In the genomic region with DNA sequence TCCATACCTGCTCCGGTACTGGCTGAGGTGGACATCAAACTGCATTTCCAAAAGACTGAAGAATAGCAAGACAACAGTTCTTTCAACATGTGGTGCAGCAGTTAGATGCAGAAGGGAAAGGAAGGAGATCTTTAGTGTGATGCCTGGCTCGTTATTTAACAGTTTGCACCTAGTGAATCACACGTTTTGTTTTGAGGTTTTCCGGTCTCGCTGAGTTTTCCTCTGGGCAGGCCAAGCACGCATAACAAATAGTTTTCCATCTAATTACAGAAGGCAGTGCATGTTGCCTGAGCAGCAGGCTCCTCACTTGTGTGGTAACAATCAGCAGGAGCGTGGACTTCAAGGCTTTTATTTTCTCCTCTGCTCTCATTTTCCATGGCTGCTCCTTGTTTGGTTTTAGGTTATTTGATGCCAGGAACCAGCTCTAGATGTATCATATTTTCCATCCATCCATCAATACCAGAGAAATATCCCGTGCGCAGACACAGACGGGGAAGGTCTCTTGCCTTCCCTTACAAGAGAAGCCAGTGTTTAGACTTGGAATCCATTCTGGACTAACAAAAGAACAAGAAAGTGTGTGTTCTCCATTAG, we compare ENCODE assay signal across 18 mouse cellular contexts.
DNase-seq lines count a peak whose midpoint lies in the region; ATAC-seq and TF ChIP-seq lines count a peak whose summit lies in the region.
"Had no signal": no experiment of that assay in that cellular context is flagged by ENCODE, and none has a peak within 500 bp of the region (broad histone marks: within the 10 kb centered on the region; RNA-seq: fewer than 3 reads in every experiment).

No protein-coding gene starts in this region.

- TF ChIP-seq EP300 in liver, embryonic 14.5 days (IDR thresholded peaks at IDR 0.05; ENCODE audit: low read depth): no peak

- no peak overlapping the region for H3K4me3 ChIP-seq in embryonic facial prominence, embryonic 14.5 days (ENCODE audit: low read depth, low read length)
- no peak overlapping the region; a peak in 1 of 4 replicates for H3K4me3 ChIP-seq in liver, embryonic 14.5 days (ENCODE audit: insufficient read depth in 1 of 2, low read depth in 2 of 2, low read length in 2 of 2)
- H3K4me3 ChIP-seq: heart, adult 2 months; hindbrain, embryonic 15.5 days; layer of hippocampus, adult 2 months; myocyte had no signal

- no peak overlapping the region for H3K4me2 ChIP-seq in embryonic facial prominence, embryonic 14.5 days (ENCODE audit: low read depth, low read length)
- H3K4me2 ChIP-seq in liver, embryonic 14.5 days (ENCODE audit: low read depth): peak overlapping the region; percentile 17
- H3K4me2 ChIP-seq: hindbrain, embryonic 15.5 days; midbrain, embryonic 11.5 days had no signal

- H3K4me1 ChIP-seq in embryonic facial prominence, embryonic 14.5 days (ENCODE audit: control insufficient read depth, insufficient read depth, low read length): peaks cover 10% of the 10 kb centered on the region
- H3K4me1 ChIP-seq in liver, embryonic 14.5 days (replicated peaks; ENCODE audit: control insufficient read depth in 2 of 2, insufficient read depth in 2 of 2, low read length in 1 of 2): peaks cover 0 to 9% of the 10 kb centered on the region in 2 experiments; a peak in 2 of 4 replicates

- 42% methylated on average over 10 of the region's 10 CpGs for WGBS in embryonic facial prominence, embryonic 14.5 days
- WGBS in liver, embryonic 14.5 days (ENCODE audit: insufficient replicate concordance): 58% methylated on average over 10 of the region's 10 CpGs

- no peak for ATAC-seq in embryonic facial prominence, embryonic 14.5 days (ENCODE audit: low read depth)
- no peak for ATAC-seq in liver, embryonic 14.5 days (ENCODE audit: insufficient read depth)
- ATAC-seq in activated CD4-positive, CD25-positive, alpha-beta regulatory T cell, adult 4 months: no peak
- ATAC-seq in granulocyte monocyte progenitor cell, adult 5-6 weeks (replicated peaks; ENCODE audit: poor library complexity, severe bottlenecking): no peak

- peak; percentile 81 for DNase-seq in heart, adult 11 months
- no peak for DNase-seq in heart, postnatal 25 days (ENCODE audit: low spot score)
- DNase-seq in 416B (ENCODE audit: low read depth): peak; percentile 58
- DNase-seq in embryonic facial prominence, embryonic 14.5 days (ENCODE audit: low spot score): peak; percentile 53
- DNase-seq in liver, embryonic 14.5 days (ENCODE audit: low read depth in 3 of 3, low spot score in 3 of 3): no peak
- DNase-seq: adrenal gland, adult 2 months; B cell, adult 2 months; cerebellum, adult 9-10 months; heart, adult 2 months; lung, adult 2 months; lung, postnatal 4 days; thymus, postnatal 36 days had no signal

- peak overlapping the region; percentile 11; the same call in 1 of the 2 replicates for H3K27ac ChIP-seq in embryonic facial prominence, embryonic 14.5 days (replicated peaks; ENCODE audit: low read depth, low read length)
- no peak overlapping the region for H3K27ac ChIP-seq in liver, embryonic 14.5 days
- H3K27ac ChIP-seq: heart, adult 2 months; hindbrain, embryonic 15.5 days; layer of hippocampus, adult 2 months had no signal

- no peaks in the 10 kb centered on the region for H3K36me3 ChIP-seq in embryonic facial prominence, embryonic 14.5 days (ENCODE audit: control insufficient read depth, insufficient read depth, low read length)
- H3K36me3 ChIP-seq in liver, embryonic 14.5 days (replicated peaks; ENCODE audit: control insufficient read depth, insufficient read depth, low read depth): no peaks in the 10 kb centered on the region
- H3K36me3 ChIP-seq: hindbrain, embryonic 15.5 days had no signal

- no peak overlapping the region for H3K9ac ChIP-seq in embryonic facial prominence, embryonic 14.5 days (ENCODE audit: low read depth, low read length)
- no peak overlapping the region for H3K9ac ChIP-seq in liver, embryonic 14.5 days (replicated peaks)
- H3K9ac ChIP-seq: hindbrain, embryonic 15.5 days had no signal

- H3K27me3 ChIP-seq in embryonic facial prominence, embryonic 14.5 days (replicated peaks; ENCODE audit: control insufficient read depth, insufficient read depth, low read length): no peaks in the 10 kb centered on the region
- no peaks in the 10 kb centered on the region for H3K27me3 ChIP-seq in liver, embryonic 14.5 days (ENCODE audit: control insufficient read depth, insufficient read depth, low read length)
- H3K27me3 ChIP-seq: hindbrain, embryonic 15.5 days had no signal

- no peaks in the 10 kb centered on the region for H3K9me3 ChIP-seq in embryonic facial prominence, embryonic 14.5 days (ENCODE audit: control insufficient read depth, low read length)
- no peaks in the 10 kb centered on the region for H3K9me3 ChIP-seq in liver, embryonic 14.5 days (ENCODE audit: control insufficient read depth, low read length)
- H3K9me3 ChIP-seq: hindbrain, embryonic 15.5 days had no signal

- TF ChIP-seq CTCF in liver, embryonic 14.5 days (IDR thresholded peaks at IDR 0.05; ENCODE audit: low read depth): no peak

- intact Hi-C loops in heart, postnatal 25 days (cut with DNase I): no loop called here

Comparison
In these comparisons a context has a peak if more than half of its experiments do, and no peak if none do; other contexts are left out.
1. DNase-seq: peak in heart, adult 11 months (single experiment), 416B (single experiment) and embryonic facial prominence, embryonic 14.5 days (single experiment); none in heart, postnatal 25 days (single experiment) and liver, embryonic 14.5 days (0 of 3).